Comparison of ENCODE assay signal across 14 mouse cellular contexts in the genomic region with DNA sequence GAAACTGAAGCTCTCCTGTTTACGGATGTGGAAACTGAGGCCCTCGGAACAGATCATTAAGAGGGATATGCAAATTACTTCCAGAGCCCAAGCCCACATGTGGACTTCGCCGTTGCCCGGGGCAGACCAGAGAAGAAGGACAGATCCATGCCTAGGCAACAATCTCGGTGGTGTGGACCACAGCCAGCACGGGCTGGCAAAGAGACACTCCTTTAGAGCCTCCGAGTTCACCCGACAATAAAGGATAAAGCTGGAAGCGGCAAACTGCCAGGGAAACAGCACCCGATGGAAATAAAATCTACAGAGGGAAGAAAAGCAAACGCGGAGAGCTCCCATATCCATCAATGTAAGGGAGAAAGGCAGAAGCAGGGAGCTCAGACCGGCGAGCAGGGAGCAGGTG.
DNase-seq lines count a peak whose midpoint lies in the region; ATAC-seq lines count a peak whose summit lies in the region.
"Had no signal": no experiment of that assay in that cellular context is flagged by ENCODE, and none has a peak within 500 bp of the region (broad histone marks: within the 10 kb centered on the region; RNA-seq: fewer than 3 reads in every experiment).

No protein-coding gene starts in this region.

- no peak overlapping the region for H3K27ac ChIP-seq in forebrain, embryonic 16.5 days (ENCODE audit: low read length)
- no peak overlapping the region for H3K27ac ChIP-seq in forebrain, embryonic 12.5 days
- H3K27ac ChIP-seq in midbrain, embryonic 14.5 days (replicated peaks; ENCODE audit: low read depth, low read length): no peak overlapping the region
- no peak overlapping the region for H3K27ac ChIP-seq in midbrain, embryonic 11.5 days (ENCODE audit: low read depth, low read length)
- no peak overlapping the region for H3K27ac ChIP-seq in hindbrain, embryonic 16.5 days (ENCODE audit: low read depth, low read length)
- H3K27ac ChIP-seq: embryonic facial prominence, embryonic 13.5 days; intestine, embryonic 15.5 days; liver, embryonic 13.5 days had no signal

- H3K4me3 ChIP-seq in forebrain, embryonic 16.5 days (replicated peaks; ENCODE audit: low read length): no peak overlapping the region
- H3K4me3 ChIP-seq in forebrain, embryonic 12.5 days (replicated peaks): no peak overlapping the region
- no peak overlapping the region for H3K4me3 ChIP-seq in midbrain, embryonic 14.5 days (replicated peaks; ENCODE audit: low read depth, low read length)
- H3K4me3 ChIP-seq in midbrain, embryonic 11.5 days (ENCODE audit: low read depth, low read length): no peak overlapping the region
- no peak overlapping the region for H3K4me3 ChIP-seq in hindbrain, embryonic 16.5 days (ENCODE audit: low read length)
- H3K4me3 ChIP-seq: embryonic facial prominence, embryonic 13.5 days; intestine, embryonic 15.5 days; liver, embryonic 13.5 days had no signal

- ATAC-seq in forebrain, embryonic 16.5 days: peak; percentile 9; the same call in 1 of the 2 replicates
- no peak for ATAC-seq in forebrain, embryonic 12.5 days (ENCODE audit: low FRiP score)
- ATAC-seq in midbrain, embryonic 14.5 days (ENCODE audit: low FRiP score, low TSS enrichment): no peak; the same call in 1 of the 2 replicates
- no peak for ATAC-seq in midbrain, embryonic 11.5 days (ENCODE audit: low FRiP score)
- peak; percentile 70 for ATAC-seq in hindbrain, embryonic 16.5 days
- no peak for ATAC-seq in megakaryocyte-erythroid progenitor cell, adult 5-6 weeks (replicated peaks; ENCODE audit: low FRiP score, low TSS enrichment, poor library complexity, severe bottlenecking)
- ATAC-seq: intestine, embryonic 15.5 days had no signal

- H3K9me3 ChIP-seq in forebrain, embryonic 16.5 days (ENCODE audit: control insufficient read depth, low read length): no peaks in the 10 kb centered on the region
- H3K9me3 ChIP-seq in forebrain, embryonic 12.5 days: no peaks in the 10 kb centered on the region
- H3K9me3 ChIP-seq in midbrain, embryonic 14.5 days (ENCODE audit: control insufficient read depth, low read length): no peaks in the 10 kb centered on the region
- H3K9me3 ChIP-seq in midbrain, embryonic 11.5 days (ENCODE audit: control insufficient read depth, low read length): no peaks in the 10 kb centered on the region
- no peaks in the 10 kb centered on the region for H3K9me3 ChIP-seq in hindbrain, embryonic 16.5 days (ENCODE audit: control insufficient read depth, low read length)
- H3K9me3 ChIP-seq: embryonic facial prominence, embryonic 13.5 days; intestine, embryonic 15.5 days; liver, embryonic 13.5 days had no signal

- no peak overlapping the region for H3K9ac ChIP-seq in forebrain, embryonic 16.5 days (replicated peaks; ENCODE audit: low read depth, low read length)
- no peak overlapping the region for H3K9ac ChIP-seq in forebrain, embryonic 12.5 days
- no peak overlapping the region for H3K9ac ChIP-seq in midbrain, embryonic 14.5 days (replicated peaks; ENCODE audit: low read length)
- no peak overlapping the region for H3K9ac ChIP-seq in midbrain, embryonic 11.5 days (ENCODE audit: low read length)
- no peak overlapping the region for H3K9ac ChIP-seq in hindbrain, embryonic 16.5 days (ENCODE audit: low read depth, low read length)
- H3K9ac ChIP-seq: embryonic facial prominence, embryonic 13.5 days; intestine, embryonic 15.5 days; liver, embryonic 13.5 days had no signal

- no peak overlapping the region for H3K4me2 ChIP-seq in forebrain, embryonic 16.5 days (ENCODE audit: low read length)
- H3K4me2 ChIP-seq in forebrain, embryonic 12.5 days: no peak overlapping the region
- H3K4me2 ChIP-seq in midbrain, embryonic 14.5 days (ENCODE audit: low read length): no peak overlapping the region
- H3K4me2 ChIP-seq in midbrain, embryonic 11.5 days: no peak overlapping the region
- peak overlapping the region; percentile 7; the same call in 1 of the 2 replicates for H3K4me2 ChIP-seq in hindbrain, embryonic 16.5 days (ENCODE audit: low read length)
- H3K4me2 ChIP-seq: embryonic facial prominence, embryonic 13.5 days; intestine, embryonic 15.5 days; liver, embryonic 13.5 days had no signal

- DNase-seq in midbrain, embryonic 14.5 days: peak; percentile 41
- DNase-seq in midbrain, embryonic 11.5 days (ENCODE audit: low spot score, missing footprints): no peak
- DNase-seq in cerebellum, adult 18-20 months: peak; percentile 81 to 82
- no peak for DNase-seq in adrenal gland, postnatal 36 days
- DNase-seq: heart, adult 18-20 months; kidney, postnatal 10 days; layer of hippocampus, adult 9-11 months; liver, embryonic 13.5 days had no signal

- peaks cover 11% of the 10 kb centered on the region; the same call in 1 of the 2 replicates for H3K36me3 ChIP-seq in forebrain, embryonic 16.5 days (ENCODE audit: control insufficient read depth, insufficient read depth)
- peaks cover 50% of the 10 kb centered on the region for H3K36me3 ChIP-seq in forebrain, embryonic 12.5 days (replicated peaks)
- H3K36me3 ChIP-seq in midbrain, embryonic 14.5 days (ENCODE audit: control insufficient read depth, insufficient read depth, low read length): peaks cover 66% of the 10 kb centered on the region
- H3K36me3 ChIP-seq in midbrain, embryonic 11.5 days (ENCODE audit: control insufficient read depth, insufficient read depth, low read length): peaks cover 31% of the 10 kb centered on the region
- peaks cover 19% of the 10 kb centered on the region for H3K36me3 ChIP-seq in hindbrain, embryonic 16.5 days (ENCODE audit: control insufficient read depth, insufficient read depth, low read length)
- H3K36me3 ChIP-seq: intestine, embryonic 15.5 days; liver, embryonic 13.5 days had no signal

- H3K4me1 ChIP-seq in forebrain, embryonic 16.5 days (replicated peaks; ENCODE audit: control insufficient read depth, insufficient read depth, low read length): peaks cover 10% of the 10 kb centered on the region; the same call in 1 of the 2 replicates
- no peaks in the 10 kb centered on the region for H3K4me1 ChIP-seq in forebrain, embryonic 12.5 days
- no peaks in the 10 kb centered on the region for H3K4me1 ChIP-seq in midbrain, embryonic 14.5 days (ENCODE audit: control insufficient read depth, insufficient read depth, low read length)
- no peaks in the 10 kb centered on the region for H3K4me1 ChIP-seq in midbrain, embryonic 11.5 days (ENCODE audit: control insufficient read depth, insufficient read depth, low read length)
- H3K4me1 ChIP-seq in hindbrain, embryonic 16.5 days (ENCODE audit: control insufficient read depth, insufficient read depth, low read depth, low read length): no peaks in the 10 kb centered on the region
- H3K4me1 ChIP-seq: intestine, embryonic 15.5 days; liver, embryonic 13.5 days had no signal

- H3K27me3 ChIP-seq in forebrain, embryonic 16.5 days (replicated peaks; ENCODE audit: control insufficient read depth, insufficient read depth, low read length): no peaks in the 10 kb centered on the region
- H3K27me3 ChIP-seq in forebrain, embryonic 12.5 days: no peaks in the 10 kb centered on the region
- no peaks in the 10 kb centered on the region for H3K27me3 ChIP-seq in midbrain, embryonic 14.5 days (ENCODE audit: control insufficient read depth, insufficient read depth, low read length)
- H3K27me3 ChIP-seq in midbrain, embryonic 11.5 days (ENCODE audit: control insufficient read depth, insufficient read depth, low read length): no peaks in the 10 kb centered on the region
- H3K27me3 ChIP-seq in hindbrain, embryonic 16.5 days (replicated peaks; ENCODE audit: control insufficient read depth, insufficient read depth, low read length): no peaks in the 10 kb centered on the region
- H3K27me3 ChIP-seq: intestine, embryonic 15.5 days; liver, embryonic 13.5 days had no signal

- WGBS in forebrain, embryonic 16.5 days: 52% methylated on average over 15 of the region's 15 CpGs
- 90% methylated on average over 15 of the region's 15 CpGs for WGBS in forebrain, embryonic 12.5 days
- WGBS in midbrain, embryonic 14.5 days: 87% methylated on average over 15 of the region's 15 CpGs
- WGBS in midbrain, embryonic 11.5 days: 93% methylated on average over 15 of the region's 15 CpGs
- WGBS in hindbrain, embryonic 16.5 days: 67% methylated on average over 15 of the region's 15 CpGs

Comparison
In these comparisons a context has a peak if more than half of its experiments do, and no peak if none do; other contexts are left out.
1. ATAC-seq: peak in forebrain, embryonic 16.5 days (single experiment) and hindbrain, embryonic 16.5 days (single experiment); none in forebrain, embryonic 12.5 days (single experiment), midbrain, embryonic 14.5 days (single experiment), midbrain, embryonic 11.5 days (single experiment) and megakaryocyte-erythroid progenitor cell, adult 5-6 weeks (single experiment).
2. DNase-seq: peak in midbrain, embryonic 14.5 days (single experiment) and cerebellum, adult 18-20 months (2 of 2); none in midbrain, embryonic 11.5 days (single experiment) and adrenal gland, postnatal 36 days (0 of 2).